Mouse (Mus musculus) lung, postnatal 10 days (tissue): ENCODE measurements at regions not wholly inside any gene's neighbourhood (a gene's known extent, or its start where the extent isn't known, plus 50 kb on each side); places are given as distances from the start of the nearest gene placed in this dataset.

ENCODE experiments used
- DNase-seq: peaks from one replicate; pipeline ENCODE4 v3.0.0; 2021

- no peak for DNase-seq
These were observed 328.9 kb downstream of the Pax1 start for GRCm38 (mm10) chr2:147690506-147691208.

DNA sequence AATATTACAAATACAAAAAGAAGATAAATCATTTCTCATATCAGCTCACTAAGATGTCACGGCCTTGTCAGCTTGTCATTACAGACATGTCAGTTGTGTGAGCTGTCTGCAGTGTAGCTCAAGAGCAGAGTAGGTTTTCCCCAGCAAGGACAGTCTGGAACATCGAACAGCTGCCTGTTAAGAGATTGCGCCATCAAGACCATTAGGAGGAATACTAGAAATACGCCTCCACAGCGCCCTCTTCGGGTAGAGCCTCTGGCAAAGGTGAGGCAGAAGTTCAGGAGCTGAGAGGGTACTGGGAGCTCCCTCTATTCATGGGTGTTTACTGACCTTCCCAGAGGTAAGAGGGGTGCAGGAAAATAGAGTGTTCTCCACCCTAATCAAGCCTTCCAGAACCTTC lies 327.0 kb downstream of the Pax1 start:
- peak; percentile 60 for DNase-seq

- peak; percentile 6 for DNase-seq
These were observed 294.9 kb downstream of the Pax1 start for GRCm38 (mm10) chr2:147656667-147657066.

DNA sequence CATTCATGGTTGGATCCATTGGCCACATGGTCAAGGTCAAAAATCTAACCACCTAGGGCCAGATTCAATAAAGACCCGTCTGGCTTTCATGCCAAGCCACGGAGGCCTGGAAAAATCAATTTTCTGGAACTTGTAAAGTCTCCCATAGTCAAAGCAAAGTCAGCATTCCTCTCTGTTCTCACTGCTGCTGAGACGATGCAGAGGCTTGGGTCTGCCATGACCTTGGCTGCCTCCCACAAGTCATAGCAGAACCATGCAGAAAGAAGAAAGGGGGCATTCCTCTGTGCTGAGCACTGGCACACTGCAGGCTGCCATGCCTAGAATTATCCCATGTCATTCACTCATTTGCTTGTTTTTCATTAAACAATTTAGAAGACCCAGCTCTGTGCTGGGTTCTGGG lies 288.5 kb downstream of the Pax1 start:
- DNase-seq, result no peak

DNA sequence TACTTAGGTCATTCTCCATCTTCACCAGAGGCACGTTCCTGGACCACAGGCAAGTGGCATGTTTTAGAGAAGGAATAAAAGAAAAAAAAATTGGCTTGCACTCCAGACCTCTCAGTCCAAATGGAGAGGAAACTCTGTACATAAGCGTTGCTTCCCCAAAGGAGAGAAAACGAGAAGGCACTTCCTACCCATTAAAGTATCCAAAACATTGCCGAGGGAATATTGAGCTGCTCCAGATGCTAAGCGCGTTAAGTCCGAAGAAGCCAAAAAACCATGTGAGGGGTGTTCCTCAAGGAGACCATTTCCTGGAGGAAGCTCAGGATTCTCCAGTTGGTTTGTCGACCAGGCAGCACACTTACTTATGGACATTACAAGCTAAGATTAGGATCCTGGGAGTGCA lies 286.2 kb downstream of the Pax1 start:
- DNase-seq, result no peak

DNA sequence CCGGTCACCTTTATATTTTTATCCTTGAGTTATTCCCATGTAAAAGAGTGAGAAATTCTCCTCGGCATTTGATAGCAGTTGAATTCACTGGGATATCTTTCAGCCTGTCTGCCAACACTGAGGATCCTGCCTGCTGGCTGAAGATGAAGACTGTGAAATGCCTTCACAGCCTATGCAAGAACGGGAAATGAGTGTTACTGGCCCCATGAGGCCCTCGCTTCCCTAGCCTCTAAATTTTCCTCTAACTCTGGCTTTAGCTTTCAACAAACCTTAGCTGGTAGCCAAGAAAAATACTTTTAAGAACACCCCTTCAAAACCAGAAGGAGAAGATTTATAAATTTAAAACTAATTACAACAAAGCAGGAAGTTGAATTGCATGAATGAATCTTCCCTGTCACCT lies 285.8 kb downstream of the Pax1 start:
- no peak for DNase-seq

DNA sequence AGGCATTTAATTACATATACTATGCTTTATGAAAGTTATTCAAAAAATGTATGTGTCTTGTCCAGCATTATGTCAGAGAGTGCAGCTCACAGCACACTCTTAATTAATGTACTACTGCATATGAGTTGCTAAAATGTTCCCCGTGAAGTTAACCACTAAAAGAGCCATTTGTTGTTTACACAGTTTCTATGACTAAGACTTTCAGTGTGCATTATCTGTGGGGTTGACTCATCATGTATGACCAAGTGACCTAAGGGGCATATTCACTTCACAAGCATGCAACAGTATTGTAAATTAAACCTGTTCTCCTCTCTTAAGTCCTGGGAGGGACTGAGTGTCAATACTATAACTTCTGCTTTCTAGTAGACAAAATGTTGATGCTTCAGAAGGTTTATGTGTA lies 276.2 kb downstream of the Pax1 start:
- DNase-seq, result no peak

DNA sequence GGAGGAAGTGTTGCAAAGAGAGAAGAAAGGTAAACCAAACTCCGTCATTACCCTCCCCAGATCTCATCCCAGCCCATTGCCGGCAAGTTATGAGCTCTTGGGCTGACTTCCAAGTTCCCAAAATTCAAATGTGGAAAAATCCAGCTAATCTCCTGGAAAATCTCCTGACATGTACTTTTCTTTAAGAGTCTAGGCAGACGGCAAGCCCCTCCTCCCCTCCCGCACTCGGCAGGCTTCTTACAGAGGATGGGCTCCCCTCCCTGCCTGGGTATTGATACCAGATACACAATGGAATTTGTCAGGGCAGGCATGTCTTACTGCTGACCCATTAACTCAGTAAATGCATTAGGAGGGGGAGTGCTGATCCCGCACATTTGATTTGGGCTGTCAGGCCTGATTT lies 271.0 kb downstream of the Pax1 start:
- DNase-seq, result no peak

DNA sequence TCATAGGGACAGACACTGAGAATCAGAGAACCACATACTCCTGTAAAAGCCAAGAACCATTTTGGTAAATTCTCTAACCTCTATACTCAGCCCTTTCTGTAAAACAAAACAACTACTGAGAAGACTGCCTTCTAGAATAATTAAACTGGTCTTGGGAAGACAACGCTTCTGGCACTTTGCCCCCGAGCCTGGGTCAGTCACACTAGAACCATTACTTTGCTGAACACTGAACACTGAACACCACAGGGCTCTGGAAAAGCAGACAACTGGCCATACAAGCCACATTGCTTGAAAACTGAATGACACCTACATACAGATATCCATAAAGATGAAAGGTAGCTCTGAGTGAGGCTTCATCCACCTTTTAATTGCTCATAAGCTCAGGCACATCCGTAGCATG lies 268.0 kb downstream of the Pax1 start:
- DNase-seq, result no peak

DNA sequence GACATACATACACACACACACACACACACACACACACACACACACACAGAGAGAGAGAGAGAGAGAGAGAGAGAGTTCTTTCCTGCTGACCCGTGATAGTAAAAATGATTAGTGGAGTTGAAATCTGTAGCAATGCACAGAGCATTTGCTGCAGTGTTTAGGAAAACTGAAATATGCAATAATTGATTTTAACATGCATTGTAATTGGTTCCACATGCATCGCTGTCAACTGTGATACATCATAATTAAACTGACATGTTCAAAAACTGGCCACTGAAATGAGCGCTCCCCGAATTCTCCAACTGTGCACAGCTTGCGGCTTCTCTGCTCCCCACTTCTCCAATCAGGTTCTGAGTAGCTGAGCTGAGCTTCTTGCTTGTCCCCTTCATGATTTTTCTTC lies 265.4 kb downstream of the Pax1 start:
- no peak for DNase-seq

GRCm38 (mm10) chr2:147623116-147623515 lies 261.4 kb downstream of the Pax1 start:
- DNase-seq, result no peak

GRCm38 (mm10) chr2:147617849-147618248 lies 256.1 kb downstream of the Pax1 start:
- DNase-seq, result no peak

GRCm38 (mm10) chr2:147610343-147610742 lies 248.6 kb downstream of the Pax1 start:
- DNase-seq, result no peak

DNA sequence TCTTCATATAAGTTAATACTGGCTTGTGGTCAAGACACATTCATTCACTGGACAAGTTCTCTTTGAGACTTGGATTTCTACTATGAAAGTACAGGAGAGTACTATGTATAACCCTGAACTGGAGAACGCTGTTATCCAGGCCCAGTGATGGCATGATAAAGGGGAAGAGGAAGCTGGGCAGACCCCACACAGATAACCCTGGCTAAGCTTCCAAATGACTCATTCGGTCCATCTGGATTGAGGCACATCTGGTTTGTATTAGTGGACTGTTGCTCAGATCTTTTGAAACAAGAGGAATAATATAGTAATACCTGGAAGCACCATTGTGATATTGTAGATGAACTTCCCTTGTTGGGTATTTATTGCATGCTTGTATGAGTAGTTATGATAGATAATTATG lies 239.9 kb downstream of the Pax1 start:
- DNase-seq, result no peak

DNA sequence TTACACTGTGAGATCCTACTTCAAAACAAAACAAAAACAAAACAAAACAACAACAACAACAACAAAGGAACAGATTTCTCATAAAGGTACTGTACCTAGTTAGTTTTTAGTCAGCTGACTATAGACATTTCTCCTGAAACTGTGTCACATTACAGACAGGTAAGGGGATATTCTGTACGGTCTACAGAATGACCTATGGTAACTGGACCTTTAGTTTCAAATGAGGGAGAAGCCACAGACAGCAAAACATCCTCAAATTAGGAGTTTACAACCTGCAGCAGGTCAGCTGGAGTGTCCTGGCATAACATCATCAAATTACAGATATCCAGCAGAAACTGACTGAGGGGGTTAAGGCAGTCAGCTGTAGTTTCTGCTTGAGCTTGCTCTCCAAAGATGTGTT lies 210.7 kb downstream of the Pax1 start:
- no peak for DNase-seq

- no peak for DNase-seq
These were observed 199.5 kb downstream of the Pax1 start for GRCm38 (mm10) chr2:147561220-147561619.

DNA sequence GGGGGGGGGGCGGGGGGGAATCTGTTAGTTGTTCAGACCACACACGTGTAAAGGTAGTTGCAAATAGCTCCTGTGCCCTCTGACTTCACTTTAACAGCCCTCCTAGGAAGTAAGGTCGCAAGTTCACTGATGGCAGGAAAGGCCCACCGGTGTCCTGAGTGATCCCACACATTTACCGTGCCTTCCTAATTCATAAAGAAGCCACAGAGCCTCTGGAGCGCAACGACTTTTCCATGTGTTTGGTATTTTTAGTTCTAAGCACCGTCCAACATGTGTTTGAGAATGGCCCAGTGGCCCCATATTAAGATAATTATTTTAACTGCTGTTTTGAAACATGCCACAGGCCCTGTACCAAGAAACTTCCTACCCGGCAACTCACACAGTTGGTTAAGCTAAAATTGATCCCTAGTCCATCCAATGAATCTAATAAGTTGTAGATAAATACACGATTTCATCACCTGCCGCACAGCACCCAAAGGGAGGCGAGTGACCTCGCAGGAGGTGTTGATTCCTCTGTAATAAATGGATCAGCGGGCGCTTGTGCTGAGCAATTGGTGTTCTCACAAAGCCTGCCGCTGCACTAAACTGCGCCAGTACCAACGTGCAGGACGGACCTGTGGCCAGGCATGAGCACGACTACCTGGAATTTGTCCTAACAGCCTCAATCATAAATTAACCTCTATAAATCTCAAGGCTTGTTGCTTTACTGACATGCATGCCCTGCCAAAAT lies 198.9 kb downstream of the Pax1 start:
- DNase-seq, result no peak

DNA sequence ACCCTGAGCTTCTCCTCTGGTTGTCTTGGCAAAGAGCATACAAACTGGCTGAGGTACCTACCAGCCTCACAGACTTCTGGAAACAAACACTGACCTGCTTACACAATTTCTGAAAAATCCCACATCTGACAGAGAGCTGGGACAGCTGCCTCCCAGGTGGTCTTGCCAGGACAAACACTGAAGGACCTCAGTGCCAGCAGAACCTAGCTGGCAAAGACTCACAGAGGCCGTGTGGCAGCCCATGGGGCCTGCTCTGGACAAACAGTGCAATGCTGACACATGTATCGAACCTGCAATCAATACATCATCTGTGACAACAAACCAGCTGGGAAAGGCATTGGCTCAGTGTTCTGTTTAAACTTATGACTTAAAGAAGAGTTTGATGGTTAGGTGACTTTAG lies 167.4 kb downstream of the Pax1 start:
- DNase-seq, result no peak

- DNase-seq, result no peak
These were observed 153.7 kb downstream of the Pax1 start for GRCm38 (mm10) chr2:147515436-147515835.

DNA sequence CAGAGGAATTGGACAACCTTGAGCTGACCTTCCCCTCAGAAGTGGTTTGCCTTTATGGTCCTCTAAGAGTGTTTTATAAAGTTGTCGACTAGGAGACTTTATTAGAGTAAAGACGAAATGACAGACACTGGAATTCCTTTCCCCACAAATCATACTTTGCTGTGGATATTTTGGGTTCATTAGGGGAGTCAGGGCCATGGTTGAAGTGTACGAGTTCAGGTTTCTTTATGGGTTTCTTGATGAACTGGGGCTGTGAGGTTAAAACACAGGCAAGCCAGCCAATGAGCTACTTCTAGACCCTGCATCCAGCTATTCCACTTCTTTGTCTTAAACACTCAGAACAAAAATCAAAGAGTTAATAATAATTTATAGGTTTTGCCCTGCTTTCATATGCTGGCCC lies 153.0 kb downstream of the Pax1 start:
- DNase-seq, result no peak

DNA sequence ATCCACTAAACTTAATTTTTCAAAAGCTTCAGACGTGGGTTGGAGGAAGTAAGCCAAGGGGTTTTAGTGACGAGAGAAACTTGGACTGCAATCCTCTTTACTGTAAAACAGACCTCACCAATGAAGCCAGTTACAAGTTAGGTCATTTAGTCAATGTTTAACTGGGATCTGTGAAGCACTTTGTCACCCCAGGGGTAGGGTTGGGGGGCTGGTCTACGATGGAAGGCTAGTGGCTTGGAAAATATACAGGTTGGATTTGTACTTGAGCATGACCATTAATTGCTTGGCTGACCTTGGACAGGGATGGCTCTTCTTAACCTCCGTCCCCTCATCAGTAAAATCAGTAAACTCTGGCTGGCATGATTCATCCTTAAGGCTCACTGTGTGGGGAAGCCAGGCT lies 142.2 kb downstream of the Pax1 start:
- DNase-seq, result no peak

GRCm38 (mm10) chr2:147498731-147499130 lies 137.0 kb downstream of the Pax1 start:
- no peak for DNase-seq

DNA sequence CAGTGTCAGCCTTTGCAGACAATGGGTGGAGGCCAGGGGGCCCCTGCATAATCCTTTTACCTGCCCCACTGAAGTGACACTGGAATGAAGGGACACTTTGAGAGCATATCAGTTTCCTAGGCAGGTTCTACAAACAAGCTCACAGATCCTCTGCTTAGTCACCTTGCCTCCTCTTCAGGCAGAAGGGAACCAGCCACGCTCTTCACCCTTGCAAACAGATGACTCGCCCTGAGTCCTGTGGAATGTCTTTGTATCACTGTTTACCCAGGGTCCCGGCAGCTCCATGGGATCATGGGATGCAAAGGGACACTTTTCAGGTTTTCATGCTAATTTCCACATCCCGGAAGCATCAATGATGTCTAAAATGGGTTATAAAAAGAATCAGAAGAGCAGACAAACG lies 94.2 kb downstream of the Pax1 start:
- DNase-seq, result no peak

DNA sequence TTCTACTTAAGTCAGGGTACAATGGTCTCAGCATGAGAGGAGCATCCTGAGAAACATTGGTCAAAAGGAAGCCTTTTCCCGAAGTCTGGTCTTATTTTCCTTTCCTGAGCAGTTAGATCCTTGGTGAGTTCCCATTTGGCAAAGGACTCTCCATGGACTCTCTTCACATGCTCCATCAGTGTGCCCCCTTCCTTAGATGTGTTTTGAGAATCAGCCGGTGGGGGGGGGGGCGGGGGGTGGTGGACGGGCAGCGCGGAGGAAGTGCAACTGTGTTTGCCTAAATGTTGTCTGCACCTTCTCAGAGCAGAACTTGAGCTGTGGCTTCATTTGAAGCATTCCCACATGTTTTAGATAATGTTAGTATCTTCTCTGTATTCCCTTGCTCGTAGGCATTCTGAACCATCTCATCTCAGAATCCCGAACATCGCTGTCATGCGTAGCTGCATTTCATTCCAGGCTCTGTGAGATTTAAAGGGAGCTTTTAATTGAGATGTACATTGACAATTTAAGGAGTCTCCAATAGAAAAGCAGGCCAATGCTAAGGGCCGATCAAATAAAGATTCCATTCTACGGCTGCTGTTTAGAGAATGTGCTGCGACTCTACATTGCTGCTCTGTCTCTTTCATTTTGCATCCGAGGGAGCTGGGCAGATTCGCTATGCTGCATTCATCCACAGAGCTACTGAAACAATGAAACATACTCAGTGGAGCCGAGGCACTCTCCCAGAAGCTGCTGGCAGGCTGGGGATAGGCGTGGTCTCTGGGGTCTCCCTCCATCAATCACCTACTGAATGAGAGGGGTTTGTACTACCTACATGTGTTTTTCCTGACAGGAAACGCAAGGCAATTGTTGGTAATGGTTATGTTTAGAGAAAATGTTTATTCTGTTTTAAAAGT lies 92.9 kb downstream of the Pax1 start:
- DNase-seq, result peak; percentile 81
